Mouse (Mus musculus): ENCODE data around the gene Olfr1410.

Olfr1410 gene

DNA sequence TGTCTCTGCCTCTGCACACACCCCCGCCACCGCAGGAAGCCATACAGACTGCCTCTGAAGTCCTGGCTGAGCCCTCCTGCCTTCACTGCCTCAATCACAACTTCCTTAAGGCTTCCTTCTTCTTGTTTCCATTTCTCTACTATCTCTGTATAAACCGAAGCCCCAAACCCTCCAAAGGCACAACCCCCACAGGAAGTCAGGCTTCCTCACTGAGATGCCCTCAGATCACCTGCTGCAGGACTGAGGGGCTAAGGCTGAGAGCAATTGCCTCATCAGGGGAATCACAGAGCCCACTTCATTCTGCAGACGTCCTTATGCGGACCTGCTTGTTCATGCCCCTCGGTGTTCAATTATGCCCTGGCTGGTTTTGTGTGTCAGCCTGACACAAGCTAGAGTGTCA is 34.8 kb downstream of the Olfr1410 start:
- DNase-seq (ENCODE audit: low read depth, low spot score): no peak

DNA sequence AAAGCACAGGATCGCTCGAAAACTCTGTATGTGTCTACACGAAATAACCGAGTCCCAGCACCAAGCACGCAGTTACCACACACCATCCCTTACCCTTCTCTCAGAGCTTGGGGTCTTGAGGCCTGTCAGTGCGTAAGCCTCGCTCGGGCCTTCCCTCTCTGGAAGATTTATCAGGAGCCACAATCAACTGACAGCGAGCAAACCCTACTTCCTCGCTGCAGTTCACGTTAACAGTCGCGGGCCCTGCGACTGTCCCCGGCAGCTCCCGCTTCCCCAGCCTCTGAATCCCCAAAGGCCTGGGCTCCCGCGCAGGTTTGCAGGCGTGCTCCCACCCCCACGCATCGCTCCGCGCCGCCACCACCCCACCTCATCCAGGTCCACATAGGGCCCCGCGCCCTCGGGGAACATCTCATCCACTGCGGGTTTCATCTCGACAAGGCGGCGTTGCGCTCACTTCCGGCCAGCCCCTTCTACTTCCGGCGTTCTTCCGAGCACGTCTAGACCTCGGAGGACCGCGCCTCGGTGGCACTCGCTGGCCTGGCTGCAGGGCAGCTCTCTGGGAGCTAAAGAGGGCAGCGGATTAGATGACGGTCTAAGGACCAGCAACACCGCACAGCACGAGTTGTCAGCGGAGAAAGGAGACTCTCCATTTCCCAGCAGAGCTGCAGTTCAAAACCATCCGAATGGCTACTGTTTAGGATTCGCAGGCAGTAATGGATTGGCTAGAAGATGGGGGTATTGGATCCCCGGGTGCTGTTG is 36.1 kb downstream of the Olfr1410 start, which contains the start of gene Cops9:
Gene Cops9, minus strand, starts transcription at position 472 of the 759 bp plus-strand sequence.
- peak; percentile 91 for DNase-seq (ENCODE audit: low read depth, low spot score)

DNA sequence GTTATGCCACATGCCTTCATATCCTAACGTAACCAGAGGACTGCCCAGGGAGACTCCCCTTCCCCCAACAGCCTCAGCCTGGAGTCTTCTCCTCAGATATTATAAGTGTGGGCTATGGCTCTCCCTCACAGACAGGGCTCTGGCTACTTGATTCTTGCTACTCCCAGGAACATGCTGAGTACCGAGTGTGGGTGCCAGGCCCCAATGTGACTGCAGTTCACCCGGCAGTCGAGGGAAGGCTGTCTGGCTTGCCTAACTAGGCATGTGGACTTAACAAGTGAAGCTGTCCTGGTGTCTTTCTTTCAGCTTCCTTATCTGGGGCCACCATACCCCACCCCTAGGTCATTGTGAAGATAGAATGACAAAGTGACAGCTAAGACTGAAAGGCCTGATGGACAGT is 38.1 kb downstream of the Olfr1410 start:
- no peak for DNase-seq (ENCODE audit: low read depth, low spot score)

DNA sequence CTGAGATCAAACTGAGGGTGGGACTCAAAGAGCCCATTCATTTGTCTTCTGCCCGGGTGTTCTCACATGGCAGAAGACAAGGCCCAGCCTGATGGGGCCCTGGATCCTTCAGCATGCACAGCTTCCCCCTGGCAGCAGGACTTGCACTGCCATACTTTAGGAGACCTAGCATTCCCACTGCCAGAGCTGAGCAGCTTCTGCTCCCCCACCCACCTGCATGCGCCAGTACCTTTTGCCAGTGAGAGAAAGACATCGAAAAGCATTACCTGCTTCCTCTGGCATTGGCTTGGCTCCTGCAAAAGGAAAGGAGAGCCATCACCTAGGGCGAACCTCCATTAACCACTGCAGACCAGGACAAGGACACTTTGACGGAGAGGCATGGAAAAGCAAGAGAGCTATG is 39.3 kb downstream of the Olfr1410 start:
- no peak for DNase-seq (ENCODE audit: low read depth, low spot score)

DNA sequence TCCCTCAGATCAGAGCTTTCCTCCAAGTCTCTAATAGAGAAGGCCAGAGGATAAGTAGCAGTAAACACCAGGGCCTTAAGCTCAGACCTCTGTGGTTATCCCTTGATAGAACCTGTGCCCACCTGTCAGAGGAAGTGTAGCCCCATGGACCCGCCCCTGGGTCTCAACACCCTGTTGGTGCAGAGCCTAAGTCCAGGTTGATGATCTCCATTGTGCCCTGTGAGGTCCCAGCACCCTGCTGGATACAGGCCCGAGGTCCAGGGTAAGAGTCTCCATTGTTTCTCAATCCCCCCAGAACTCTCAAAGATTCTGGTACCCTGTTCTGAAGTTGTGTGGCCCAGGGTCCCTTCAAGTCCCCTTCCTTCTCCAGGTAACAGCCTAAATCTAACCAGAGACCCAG is 40.5 kb downstream of the Olfr1410 start:
- no peak for DNase-seq (ENCODE audit: low read depth, low spot score)

DNA sequence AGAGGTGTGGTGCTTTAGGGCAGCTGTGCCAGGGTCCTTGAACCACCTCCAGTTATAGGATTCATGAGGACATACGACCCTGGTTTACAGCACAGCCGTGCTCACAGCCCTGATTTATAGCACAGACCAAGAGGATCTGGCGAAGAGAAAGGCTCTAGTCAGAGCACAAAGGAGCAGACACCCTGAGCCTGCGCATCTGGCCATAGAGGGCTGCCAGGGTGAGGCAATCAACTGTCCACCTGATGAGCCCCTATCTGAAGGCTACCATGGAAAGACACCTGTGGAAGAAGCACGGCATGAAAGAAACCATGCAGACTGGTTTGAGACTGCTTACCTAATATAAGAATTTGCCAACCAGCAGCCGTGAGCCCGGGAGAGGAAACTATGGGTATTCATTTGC is 41.0 kb downstream of the Olfr1410 start:
- no peak for DNase-seq (ENCODE audit: low read depth, low spot score)

DNA sequence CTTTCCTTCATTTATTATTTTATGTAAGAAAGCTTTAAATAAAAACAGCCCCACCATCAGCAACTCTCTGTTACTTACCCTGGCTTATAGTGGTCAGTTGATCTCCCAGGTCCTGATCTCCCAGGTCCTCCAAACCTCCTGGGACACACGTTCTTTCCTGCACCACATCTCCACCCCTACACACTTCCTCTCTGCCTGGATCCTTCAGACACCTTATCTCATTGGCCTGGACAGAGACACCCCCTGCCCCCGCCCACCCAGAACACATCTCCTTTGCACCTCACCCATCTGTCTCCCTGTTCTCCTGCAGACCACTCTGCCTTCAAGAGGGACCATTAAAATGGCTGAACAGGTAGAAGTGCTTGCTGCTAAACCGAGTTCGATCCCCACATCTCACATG is 41.4 kb downstream of the Olfr1410 start:
- DNase-seq (ENCODE audit: low read depth, low spot score): no peak

DNA sequence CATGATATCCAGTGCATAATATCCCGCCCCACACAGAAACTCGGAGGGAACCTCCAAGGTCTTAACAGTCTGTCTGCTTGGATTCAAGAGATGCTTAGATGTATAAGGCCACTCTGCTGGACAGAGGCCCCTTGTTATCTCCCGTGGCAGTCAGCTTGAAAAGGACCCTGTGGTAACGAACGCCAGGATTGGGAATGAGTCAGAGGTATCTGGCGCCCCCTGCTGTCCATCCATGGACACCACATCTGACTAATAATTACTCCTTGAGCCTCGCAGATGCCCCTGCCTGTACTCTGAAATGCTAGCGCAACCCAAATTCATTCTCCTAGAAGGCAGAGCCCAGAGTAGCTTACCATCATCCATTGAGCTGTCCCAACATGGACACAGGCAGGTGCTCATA is 42.2 kb downstream of the Olfr1410 start:
- peak; percentile 54 for DNase-seq (ENCODE audit: low read depth, low spot score)

DNA sequence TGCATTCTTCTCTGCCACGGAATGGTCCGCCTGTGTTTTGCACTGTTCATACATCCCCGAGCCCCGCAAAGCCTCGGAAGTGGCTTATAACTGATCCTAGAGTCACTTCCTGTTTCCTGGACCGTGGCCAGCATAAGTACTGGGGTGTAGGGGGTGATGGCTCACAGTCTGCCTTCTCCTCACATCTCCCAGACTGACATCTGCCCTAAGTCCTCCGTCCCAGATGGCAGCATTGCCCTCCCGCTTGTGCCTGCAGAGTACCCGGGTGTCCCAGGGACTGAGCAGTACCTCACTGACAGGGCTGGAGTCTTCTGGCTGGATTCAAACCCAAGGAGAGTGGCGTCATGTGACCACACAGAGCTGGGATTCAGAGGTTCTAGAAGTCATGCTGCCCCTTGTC is 42.6 kb downstream of the Olfr1410 start:
- DNase-seq (ENCODE audit: low read depth, low spot score): no peak

DNA sequence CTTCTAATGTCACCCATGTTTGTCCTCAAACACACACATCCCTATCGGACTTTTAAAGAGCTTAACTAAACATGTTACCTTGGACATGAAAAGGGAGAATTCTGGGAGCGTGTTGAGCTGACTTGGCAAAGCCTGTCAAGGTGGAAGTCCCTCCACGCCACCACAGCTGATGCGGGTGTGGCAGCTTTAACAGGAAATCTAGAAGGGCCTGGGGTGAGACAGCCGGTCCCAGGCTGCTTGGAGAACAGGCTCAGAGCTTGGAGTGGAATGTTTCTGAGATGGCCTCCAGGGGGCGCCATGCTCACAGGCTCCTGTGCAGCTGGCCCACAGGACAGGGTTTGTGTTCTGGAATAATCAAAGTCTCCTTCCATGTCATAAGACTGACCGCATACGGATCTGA is 43.1 kb downstream of the Olfr1410 start, which contains the start of gene Otos:
Gene Otos, minus strand, starts transcription at position 169 of the 400 bp plus-strand sequence.
- DNase-seq (ENCODE audit: low read depth, low spot score): peak; percentile 44

DNA sequence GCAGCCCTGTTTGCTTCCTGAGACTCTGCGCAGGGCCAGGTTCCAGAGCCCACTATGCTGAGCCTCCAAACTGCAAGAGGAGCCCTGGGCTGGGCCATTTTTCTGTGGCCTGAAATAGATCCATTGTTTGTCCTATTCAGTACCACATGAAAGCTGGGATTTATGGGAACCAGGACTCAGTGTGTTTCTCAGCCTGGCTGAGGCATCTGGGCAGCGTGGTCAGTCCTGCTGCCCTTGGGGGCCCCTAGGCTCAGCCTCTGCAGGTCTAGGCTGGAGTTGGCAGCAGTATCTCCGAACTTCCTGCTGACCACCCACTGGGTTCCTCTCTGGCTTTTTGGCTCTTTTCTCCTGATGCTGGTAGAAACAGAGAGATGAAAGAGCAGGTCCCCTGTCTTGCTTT is 45.9 kb downstream of the Olfr1410 start:
- no peak for DNase-seq (ENCODE audit: low read depth, low spot score)

DNA sequence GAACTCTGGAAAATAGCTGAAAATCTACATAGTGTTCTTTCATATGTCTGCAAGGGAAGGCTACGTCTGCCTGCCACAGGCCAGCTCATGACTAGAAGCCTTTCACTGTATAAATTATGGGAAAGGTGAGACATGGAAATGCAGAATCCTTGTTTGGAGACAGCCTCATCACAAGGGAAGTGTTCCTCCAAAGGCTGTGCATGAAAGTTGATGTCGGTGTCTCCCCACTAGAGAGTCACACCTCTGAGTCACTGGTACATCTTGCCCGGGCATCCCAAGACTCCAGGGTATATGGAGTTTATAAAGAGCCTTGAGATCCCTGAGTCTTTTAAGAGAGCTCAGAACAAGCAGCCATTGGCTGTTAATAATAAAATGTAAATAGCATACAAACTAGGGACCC is 47.6 kb downstream of the Olfr1410 start:
- DNase-seq (ENCODE audit: low read depth, low spot score): no peak

DNA sequence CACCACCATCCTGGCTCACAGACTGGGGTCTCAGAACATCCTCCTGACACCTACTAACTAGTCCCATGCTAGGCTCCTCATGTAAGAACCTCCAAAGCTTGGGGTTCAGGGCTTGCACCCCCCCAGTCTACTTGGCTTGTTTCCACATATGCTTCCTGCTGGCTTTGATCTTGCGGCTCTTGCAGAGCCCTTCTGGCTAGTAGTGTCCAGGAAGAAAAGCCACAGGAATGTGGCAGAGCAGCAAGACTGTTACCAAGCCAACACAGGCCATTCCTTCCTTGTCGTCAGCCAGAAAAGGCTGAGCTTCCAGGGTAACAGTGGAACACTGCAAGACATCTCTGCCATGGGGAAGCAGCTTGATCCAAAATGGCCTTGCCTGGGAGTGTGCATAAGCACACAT is 49.1 kb downstream of the Olfr1410 start:
- DNase-seq (ENCODE audit: low read depth, low spot score): no peak

DNA sequence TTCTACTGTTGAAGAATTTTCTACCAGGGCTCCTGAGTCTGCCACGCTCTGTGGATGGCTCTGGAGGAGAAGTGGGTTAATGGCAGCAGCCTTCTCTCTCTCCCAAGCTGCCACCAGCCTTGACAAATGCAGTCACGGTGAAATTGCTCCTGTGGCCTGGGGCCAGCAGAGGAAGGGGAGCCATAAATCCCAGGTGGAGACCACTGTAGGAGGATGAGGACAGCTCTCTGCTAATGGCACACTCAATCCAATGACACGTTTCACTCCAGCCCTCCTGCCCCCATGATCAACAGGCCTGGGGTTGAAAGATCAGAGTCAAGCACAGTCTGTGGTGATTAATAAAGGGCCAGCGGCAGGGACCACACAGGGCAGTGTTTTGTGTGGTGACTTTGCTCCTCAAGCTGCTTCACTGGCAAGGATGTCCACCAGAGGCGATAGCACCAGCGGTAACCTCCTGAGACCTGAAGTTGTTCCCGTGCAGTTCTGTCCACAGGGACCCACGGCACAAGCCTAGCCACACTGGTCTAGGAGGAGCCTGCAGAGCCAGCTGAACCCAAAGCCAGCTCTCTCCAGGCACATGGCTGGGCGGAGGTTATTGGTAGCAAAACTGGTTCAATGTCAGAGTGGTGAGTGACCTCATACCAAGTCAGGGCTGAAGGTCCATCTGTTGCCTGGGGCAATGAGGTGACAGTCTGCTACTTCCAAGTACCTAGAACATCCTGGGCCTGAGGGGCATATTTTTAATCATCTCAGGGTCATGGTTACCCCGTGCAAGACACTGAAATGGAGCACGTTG is 51.6 kb downstream of the Olfr1410 start:
- no peak for DNase-seq (ENCODE audit: low read depth, low spot score)

DNA sequence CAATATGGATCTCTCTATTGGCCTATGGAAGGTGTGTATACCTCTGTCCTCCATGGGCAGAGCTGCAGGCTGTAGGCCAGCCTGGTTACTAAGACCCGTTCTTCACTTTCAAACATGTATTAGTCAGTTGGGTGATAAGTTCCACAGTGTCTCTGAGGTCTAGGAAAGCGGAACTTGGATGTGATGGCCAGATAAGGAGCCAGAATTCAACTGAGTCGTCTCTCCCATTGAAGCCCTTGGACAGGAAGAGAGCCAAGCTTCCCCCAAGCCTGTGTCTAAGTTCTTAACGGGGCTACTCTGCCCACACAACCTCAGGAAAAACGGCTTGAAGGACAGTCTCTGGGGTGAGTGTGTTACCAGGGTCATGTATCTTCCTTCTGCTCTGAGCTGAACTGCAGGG is 53.8 kb downstream of the Olfr1410 start:
- no peak for DNase-seq (ENCODE audit: low read depth, low spot score)

Data from retina, adult 2 months (tissue).